7 mouse cellular contexts compared by ENCODE assay signal in the genomic region with DNA sequence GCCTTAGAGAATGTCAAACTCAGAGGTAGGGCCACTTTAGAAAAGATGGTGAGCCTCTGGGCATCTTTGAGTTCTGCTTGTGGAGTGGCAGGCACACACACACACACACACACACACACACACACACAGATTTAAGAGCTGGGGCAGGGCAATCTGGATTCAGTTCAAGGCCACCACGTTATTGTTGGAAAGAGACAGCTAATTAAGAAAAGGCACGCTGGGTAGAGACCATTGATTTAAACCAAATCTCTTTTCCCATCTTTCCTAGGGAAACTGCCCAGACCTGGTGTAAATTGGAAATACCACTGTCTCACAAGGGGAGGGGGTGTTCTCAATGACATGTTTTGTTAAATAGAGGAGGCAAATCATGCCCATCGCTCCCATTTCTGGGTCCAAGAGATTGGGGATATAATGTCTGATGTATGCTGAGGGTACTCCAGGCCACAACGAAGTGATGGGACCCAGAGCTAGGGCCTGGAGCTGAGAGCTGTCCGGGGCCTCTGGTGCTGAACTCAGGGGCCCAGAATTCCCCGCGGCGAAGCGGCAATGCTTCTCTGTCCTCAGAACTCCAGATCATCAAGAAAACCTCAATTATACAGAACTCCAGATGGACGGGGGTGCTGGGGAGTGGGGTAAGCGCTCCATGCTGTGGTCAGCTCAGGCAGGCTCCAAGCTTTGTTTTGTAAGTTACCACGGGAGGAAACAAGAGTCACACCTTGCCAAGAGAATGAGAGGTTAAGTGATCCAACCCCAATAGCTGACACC. TPM values are rescaled to one million over a fixed set of nuclear protein-coding genes. Genes with fewer than 3 reads are reported as not detected.
DNase-seq lines count a peak whose midpoint lies in the region; ATAC-seq lines count a peak whose summit lies in the region.

No protein-coding gene starts in this region.

- 6% methylated on average over 12 of the region's 12 CpGs for WGBS in embryonic facial prominence, embryonic 15.5 days
- WGBS in midbrain, embryonic 12.5 days: 9% methylated on average over 12 of the region's 12 CpGs

- H3K4me2 ChIP-seq in embryonic facial prominence, embryonic 15.5 days (replicated peaks): no peak overlapping the region
- peak overlapping the region; percentile 69 for H3K4me2 ChIP-seq in midbrain, embryonic 12.5 days (replicated peaks)

- DNase-seq in left cerebral cortex, postnatal 36 days (ENCODE audit: low spot score in 2 of 2): peak; percentile 53
- no peak for DNase-seq in left cerebral cortex, adult 18-20 months (ENCODE audit: low spot score in 2 of 2)
- peak; percentile 43 for DNase-seq in cerebellum, adult 8-10 months
- no peak for DNase-seq in spleen, postnatal 4 days (ENCODE audit: low spot score in 2 of 2)
- no peak for DNase-seq in frontal cortex, postnatal 10 days (ENCODE audit: low spot score in 2 of 2)

- intact Hi-C loops in left cerebral cortex, postnatal 36 days (cut with DNase I): loop anchor here (5.0 to 10.0 kb wide), 4 partner anchors 72 to 479 kb away; no protein-coding TSS in a partner anchor

- peaks cover 75% of the 10 kb centered on the region for H3K27me3 ChIP-seq in embryonic facial prominence, embryonic 15.5 days
- H3K27me3 ChIP-seq in midbrain, embryonic 12.5 days: peaks cover 82% of the 10 kb centered on the region

- peaks cover 22% of the 10 kb centered on the region for H3K4me1 ChIP-seq in embryonic facial prominence, embryonic 15.5 days
- H3K4me1 ChIP-seq in midbrain, embryonic 12.5 days: peaks cover 31% of the 10 kb centered on the region

- no peak for ATAC-seq in embryonic facial prominence, embryonic 15.5 days (ENCODE audit: insufficient number of reproducible peaks, low FRiP score, low TSS enrichment, low read depth)
- ATAC-seq in midbrain, embryonic 12.5 days (ENCODE audit: low FRiP score, low read depth): no peak

- peak overlapping the region; percentile 43 for H3K4me3 ChIP-seq in embryonic facial prominence, embryonic 15.5 days (replicated peaks)
- peak overlapping the region; percentile 54 for H3K4me3 ChIP-seq in midbrain, embryonic 12.5 days

- no peak overlapping the region for H3K27ac ChIP-seq in embryonic facial prominence, embryonic 15.5 days (replicated peaks)
- no peak overlapping the region for H3K27ac ChIP-seq in midbrain, embryonic 12.5 days (replicated peaks)

- H3K9me3 ChIP-seq in embryonic facial prominence, embryonic 15.5 days (replicated peaks): no peaks in the 10 kb centered on the region
- H3K9me3 ChIP-seq in midbrain, embryonic 12.5 days: no peaks in the 10 kb centered on the region

- no peaks in the 10 kb centered on the region for H3K36me3 ChIP-seq in embryonic facial prominence, embryonic 15.5 days
- no peaks in the 10 kb centered on the region for H3K36me3 ChIP-seq in midbrain, embryonic 12.5 days

- no peak overlapping the region for H3K9ac ChIP-seq in embryonic facial prominence, embryonic 15.5 days
- peak overlapping the region; percentile 63 for H3K9ac ChIP-seq in midbrain, embryonic 12.5 days (replicated peaks)

RNA-seq across cellular contexts. Expression of a gene that starts 1.7 kb away (rescaled TPM):
- 100 to 1,000 TPM; 163 to 173 TPM for total RNA-seq in left cerebral cortex, postnatal 36 days (2021)
- 100 to 1,000 TPM; 141 to 148 TPM for total RNA-seq in left cerebral cortex, adult 18-20 months (2021)
- 1.3 and 1.4 TPM in 2 replicates for polyA plus RNA-seq in embryonic facial prominence, embryonic 15.5 days (2015; fragmentation: Nextera tagmentation; extraction: Ambion mirVana)
- polyA plus RNA-seq in midbrain, embryonic 12.5 days (2016; fragmentation: Nextera tagmentation; extraction: Ambion mirVana): 16.4 and 18.7 TPM in 2 replicates

Comparison
In these comparisons a context has a peak if more than half of its experiments do, and no peak if none do; other contexts are left out.
1. DNase-seq: peak in left cerebral cortex, postnatal 36 days (2 of 2) and cerebellum, adult 8-10 months (single experiment); none in left cerebral cortex, adult 18-20 months (0 of 2), spleen, postnatal 4 days (0 of 2) and frontal cortex, postnatal 10 days (0 of 2).